Mouse (Mus musculus): ENCODE data around the gene Rexo5.

- TF ChIP-seq CTCF (IDR thresholded peaks at IDR 0.05; ENCODE audit: control insufficient read depth, insufficient read depth, low read length) (no peak), POLR2A (IDR thresholded peaks at IDR 0.05; ENCODE audit: borderline replicate concordance, control insufficient read depth, low read depth, low read length) (no peak)
Measured at GRCm38 (mm10) chr7:119835371-119835770, 41.6 kb downstream of the Rexo5 start.
